Mouse (Mus musculus): ENCODE measurements around the gene Gria1. TPM values are rescaled to one million over a fixed set of nuclear protein-coding genes. Genes with fewer than 3 reads are reported as not detected.

Gria1 gene
- polyA plus RNA-seq, 1 experiment from 2014 or later = 1.7 TPM

- Histone ChIP-seq H3K36me3 (ENCODE audit: control insufficient read depth, insufficient read depth, low read length) (no peaks in the 10 kb centered on the region), H3K4me3 (ENCODE audit: low read length) (no peak overlapping the region), H3K27me3 (ENCODE audit: control insufficient read depth, insufficient read depth, low read length) (no peaks in the 10 kb centered on the region), H3K4me2 (replicated peaks; ENCODE audit: low read depth, low read length) (no peak overlapping the region), H3K9ac (ENCODE audit: low read depth, low read length) (no peak overlapping the region), H3K27ac (ENCODE audit: low read depth, low read length) (no peak overlapping the region), H3K4me1 (ENCODE audit: control insufficient read depth, insufficient read depth, low read length) (no peaks in the 10 kb centered on the region), H3K9me3 (ENCODE audit: control insufficient read depth, low read length) (no peaks in the 10 kb centered on the region)
- 88% methylated on average over 8 of the region's 8 CpGs for WGBS
- no peak for ATAC-seq (ENCODE audit: low FRiP score, low TSS enrichment)
These were observed 28.1 kb downstream of the Gria1 start for GRCm38 (mm10) chr11:57039306-57039705.

GRCm38 (mm10) chr11:57042057-57042456, 30.9 kb downstream of the Gria1 start:
- no peaks in the 10 kb centered on the region for H3K4me1 ChIP-seq (ENCODE audit: control insufficient read depth, insufficient read depth, low read length)
- no peak for ATAC-seq (ENCODE audit: low FRiP score, low TSS enrichment)
- no peak overlapping the region for H3K27ac ChIP-seq (ENCODE audit: low read depth, low read length)
- H3K27me3 ChIP-seq (ENCODE audit: control insufficient read depth, insufficient read depth, low read length) = no peaks in the 10 kb centered on the region
- no peak overlapping the region for H3K9ac ChIP-seq (ENCODE audit: low read depth, low read length)
- H3K4me2 ChIP-seq (replicated peaks; ENCODE audit: low read depth, low read length) = no peak overlapping the region
- no peaks in the 10 kb centered on the region for H3K36me3 ChIP-seq (ENCODE audit: control insufficient read depth, insufficient read depth, low read length)
- H3K4me3 ChIP-seq (ENCODE audit: low read length) = no peak overlapping the region
- 87% methylated on average over 3 of the region's 3 CpGs for WGBS
- H3K9me3 ChIP-seq (ENCODE audit: control insufficient read depth, low read length) = no peaks in the 10 kb centered on the region

- H3K4me3 ChIP-seq (ENCODE audit: low read length) = no peak overlapping the region
- no peaks in the 10 kb centered on the region for H3K9me3 ChIP-seq (ENCODE audit: control insufficient read depth, low read length)
- H3K36me3 ChIP-seq (ENCODE audit: control insufficient read depth, insufficient read depth, low read length) = no peaks in the 10 kb centered on the region
- H3K9ac ChIP-seq (ENCODE audit: low read depth, low read length) = no peak overlapping the region
- H3K4me2 ChIP-seq (replicated peaks; ENCODE audit: low read depth, low read length) = no peak overlapping the region
- 75% methylated on average over 5 of the region's 5 CpGs for WGBS
- no peak for ATAC-seq (ENCODE audit: low FRiP score, low TSS enrichment)
- H3K4me1 ChIP-seq (ENCODE audit: control insufficient read depth, insufficient read depth, low read length) = no peaks in the 10 kb centered on the region
- H3K27me3 ChIP-seq (ENCODE audit: control insufficient read depth, insufficient read depth, low read length) = no peaks in the 10 kb centered on the region
- no peak overlapping the region for H3K27ac ChIP-seq (ENCODE audit: low read depth, low read length)
These were observed 33.0 kb downstream of the Gria1 start for GRCm38 (mm10) chr11:57044146-57044545.

- WGBS = 66% methylated on average over 6 of the region's 6 CpGs
- ATAC-seq (ENCODE audit: low FRiP score, low TSS enrichment) = no peak
These were observed 40.7 kb downstream of the Gria1 start for GRCm38 (mm10) chr11:57051666-57052562.

GRCm38 (mm10) chr11:57062441-57062840, 51.3 kb downstream of the Gria1 start:
- no peak overlapping the region for H3K9ac ChIP-seq (ENCODE audit: low read depth, low read length)
- no peak for ATAC-seq (ENCODE audit: low FRiP score, low TSS enrichment)
- no peaks in the 10 kb centered on the region for H3K4me1 ChIP-seq (ENCODE audit: control insufficient read depth, insufficient read depth, low read length)
- H3K36me3 ChIP-seq (ENCODE audit: control insufficient read depth, insufficient read depth, low read length) = no peaks in the 10 kb centered on the region
- H3K27me3 ChIP-seq (ENCODE audit: control insufficient read depth, insufficient read depth, low read length) = no peaks in the 10 kb centered on the region
- H3K4me3 ChIP-seq (ENCODE audit: low read length) = no peak overlapping the region
- H3K9me3 ChIP-seq (ENCODE audit: control insufficient read depth, low read length) = no peaks in the 10 kb centered on the region
- 86% methylated on average over 3 of the region's 3 CpGs for WGBS
- no peak overlapping the region for H3K4me2 ChIP-seq (replicated peaks; ENCODE audit: low read depth, low read length)
- H3K27ac ChIP-seq (ENCODE audit: low read depth, low read length) = no peak overlapping the region

More at GRCm38 (mm10) chr11:57051666-57052562, 40.7 kb downstream of the Gria1 start:
- Histone ChIP-seq H3K9me3 (ENCODE audit: control insufficient read depth, low read length) (no peaks in the 10 kb centered on the region), H3K4me2 (replicated peaks; ENCODE audit: low read depth, low read length) (no peak overlapping the region), H3K4me3 (ENCODE audit: low read length) (no peak overlapping the region), H3K27me3 (ENCODE audit: control insufficient read depth, insufficient read depth, low read length) (no peaks in the 10 kb centered on the region), H3K27ac (ENCODE audit: low read depth, low read length) (no peak overlapping the region), H3K9ac (ENCODE audit: low read depth, low read length) (no peak overlapping the region), H3K36me3 (ENCODE audit: control insufficient read depth, insufficient read depth, low read length) (no peaks in the 10 kb centered on the region), H3K4me1 (ENCODE audit: control insufficient read depth, insufficient read depth, low read length) (no peaks in the 10 kb centered on the region)

- H3K4me2 ChIP-seq (replicated peaks; ENCODE audit: low read depth, low read length) = no peak overlapping the region
- H3K9ac ChIP-seq (ENCODE audit: low read depth, low read length) = no peak overlapping the region
- no peak for ATAC-seq (ENCODE audit: low FRiP score, low TSS enrichment)
- no peaks in the 10 kb centered on the region for H3K9me3 ChIP-seq (ENCODE audit: control insufficient read depth, low read length)
- H3K4me1 ChIP-seq (ENCODE audit: control insufficient read depth, insufficient read depth, low read length) = no peaks in the 10 kb centered on the region
- H3K27ac ChIP-seq (ENCODE audit: low read depth, low read length) = no peak overlapping the region
- H3K4me3 ChIP-seq (ENCODE audit: low read length) = no peak overlapping the region
- H3K27me3 ChIP-seq (ENCODE audit: control insufficient read depth, insufficient read depth, low read length) = no peaks in the 10 kb centered on the region
- 93% methylated on average over 8 of the region's 8 CpGs for WGBS
- H3K36me3 ChIP-seq (ENCODE audit: control insufficient read depth, insufficient read depth, low read length) = no peaks in the 10 kb centered on the region
These were observed 59.2 kb downstream of the Gria1 start for GRCm38 (mm10) chr11:57070196-57070901.

- no peaks in the 10 kb centered on the region for H3K36me3 ChIP-seq (ENCODE audit: control insufficient read depth, insufficient read depth, low read length)
- no peak overlapping the region for H3K4me3 ChIP-seq (ENCODE audit: low read length)
- no peaks in the 10 kb centered on the region for H3K27me3 ChIP-seq (ENCODE audit: control insufficient read depth, insufficient read depth, low read length)
- H3K4me1 ChIP-seq (ENCODE audit: control insufficient read depth, insufficient read depth, low read length) = no peaks in the 10 kb centered on the region
- no peak overlapping the region for H3K4me2 ChIP-seq (replicated peaks; ENCODE audit: low read depth, low read length)
- no peak overlapping the region for H3K27ac ChIP-seq (ENCODE audit: low read depth, low read length)
- H3K9me3 ChIP-seq (ENCODE audit: control insufficient read depth, low read length) = no peaks in the 10 kb centered on the region
- 71% methylated on average over 6 of the region's 6 CpGs for WGBS
- ATAC-seq (ENCODE audit: low FRiP score, low TSS enrichment) = no peak
- no peak overlapping the region for H3K9ac ChIP-seq (ENCODE audit: low read depth, low read length)
These were observed 61.0 kb downstream of the Gria1 start for GRCm38 (mm10) chr11:57072171-57072570.

GRCm38 (mm10) chr11:57079423-57079822, 68.2 kb downstream of the Gria1 start:
- Histone ChIP-seq H3K4me3 (ENCODE audit: low read length) (no peak overlapping the region), H3K27me3 (ENCODE audit: control insufficient read depth, insufficient read depth, low read length) (no peaks in the 10 kb centered on the region), H3K9ac (ENCODE audit: low read depth, low read length) (no peak overlapping the region), H3K9me3 (ENCODE audit: control insufficient read depth, low read length) (no peaks in the 10 kb centered on the region), H3K4me1 (ENCODE audit: control insufficient read depth, insufficient read depth, low read length) (no peaks in the 10 kb centered on the region), H3K27ac (ENCODE audit: low read depth, low read length) (no peak overlapping the region), H3K36me3 (ENCODE audit: control insufficient read depth, insufficient read depth, low read length) (no peaks in the 10 kb centered on the region), H3K4me2 (replicated peaks; ENCODE audit: low read depth, low read length) (no peak overlapping the region)
- WGBS = 88% methylated on average over 3 of the region's 3 CpGs
- ATAC-seq (ENCODE audit: low FRiP score, low TSS enrichment) = no peak

GRCm38 (mm10) chr11:57089527-57089926, 78.3 kb downstream of the Gria1 start:
- 88% methylated on average over 5 of the region's 5 CpGs for WGBS
- no peak for ATAC-seq (ENCODE audit: low FRiP score, low TSS enrichment)

More at GRCm38 (mm10) chr11:57089527-57089926, 78.3 kb downstream of the Gria1 start:
- Histone ChIP-seq H3K9me3 (ENCODE audit: control insufficient read depth, low read length) (no peaks in the 10 kb centered on the region), H3K27me3 (ENCODE audit: control insufficient read depth, insufficient read depth, low read length) (no peaks in the 10 kb centered on the region), H3K4me1 (ENCODE audit: control insufficient read depth, insufficient read depth, low read length) (no peaks in the 10 kb centered on the region), H3K4me2 (replicated peaks; ENCODE audit: low read depth, low read length) (no peak overlapping the region), H3K27ac (ENCODE audit: low read depth, low read length) (no peak overlapping the region), H3K9ac (ENCODE audit: low read depth, low read length) (no peak overlapping the region), H3K36me3 (ENCODE audit: control insufficient read depth, insufficient read depth, low read length) (no peaks in the 10 kb centered on the region), H3K4me3 (ENCODE audit: low read length) (no peak overlapping the region)
